Mouse (Mus musculus) MEL (cell line): ENCODE measurements around the gene Zfp141.

ENCODE experiments used
- BHLHE40 ChIP-seq: IDR thresholded peaks from 2 replicates; pipeline ENCODE4 v1.6.1; 2012; ENCODE audit warnings: low read depth, mild to moderate bottlenecking, inconsistent platforms, low read length, improper control_type of control experiment, borderline replicate concordance
- CHD2 ChIP-seq: IDR thresholded peaks from 2 replicates; pipeline ENCODE4 v1.6.1; 2011; ENCODE audit warnings: low read length, improper control_type of control experiment
- CTCF ChIP-seq, 3 experiments: IDR thresholded peaks in 2 of 3; conservative IDR thresholded peaks in 1 of 3; 2 replicates each; pipeline ENCODE4 v1.5.1; 2011 to 2012; ENCODE audit warnings: low read length in 3 of 3, low read depth in 2 of 3, mild to moderate bottlenecking in 2 of 3, improper control_type of control experiment in 1 of 3, inconsistent platforms in 1 of 3, mixed read lengths in 1 of 3, moderate library complexity in 1 of 3; ENCODE audit not compliant: control insufficient read depth in 1 of 3, insufficient read depth in 1 of 3, poor library complexity in 1 of 3, severe bottlenecking in 1 of 3
- MAFK ChIP-seq: IDR thresholded peaks from 2 replicates; pipeline ENCODE4 v1.6.1; 2011; ENCODE audit warnings: low read depth, mild to moderate bottlenecking, low read length, improper control_type of control experiment, borderline replicate concordance
- NRF1 ChIP-seq: IDR thresholded peaks from 2 replicates; pipeline ENCODE4 v1.6.1; 2014; ENCODE audit warnings: low read depth, mild to moderate bottlenecking, inconsistent platforms, low read length, improper control_type of control experiment, moderate library complexity; ENCODE audit not compliant: poor library complexity, insufficient read depth, severe bottlenecking
- POLR2A ChIP-seq, 2 experiments: IDR thresholded peaks; 2 replicates each; pipeline ENCODE4 v1.6.1; 2011 to 2012; ENCODE audit warnings: low read length in 2 of 2, mild to moderate bottlenecking in 2 of 2, control low read depth in 1 of 2, improper control_type of control experiment in 1 of 2, low read depth in 1 of 2, moderate library complexity in 1 of 2; ENCODE audit not compliant: control insufficient read depth in 1 of 2, insufficient read depth in 1 of 2, poor library complexity in 1 of 2
- POLR2AphosphoS5 ChIP-seq: IDR thresholded peaks from 2 replicates; pipeline ENCODE4 v1.6.1; 2012; ENCODE audit warnings: low read depth, borderline replicate concordance, mild to moderate bottlenecking, inconsistent platforms, low read length, moderate library complexity, mixed read lengths
- SIN3A ChIP-seq: IDR thresholded peaks from 2 replicates; pipeline ENCODE4 v1.6.1; 2012; ENCODE audit warnings: low read length, improper control_type of control experiment, inconsistent platforms
- SMC3 ChIP-seq: IDR thresholded peaks from 2 replicates; pipeline ENCODE4 v1.6.1; 2011; ENCODE audit warnings: low read depth, low read length, improper control_type of control experiment
- UBTF ChIP-seq: IDR thresholded peaks from 2 replicates; pipeline ENCODE4 v1.6.1; 2012; ENCODE audit warnings: low read depth, mild to moderate bottlenecking, inconsistent platforms, low read length, improper control_type of control experiment, moderate library complexity, borderline replicate concordance; ENCODE audit not compliant: insufficient read depth
- ZKSCAN1 ChIP-seq: IDR thresholded peaks from 2 replicates; pipeline ENCODE4 v1.6.1; 2012; ENCODE audit warnings: low read depth, mild to moderate bottlenecking, inconsistent platforms, low read length, improper control_type of control experiment, moderate library complexity
- ZMIZ1 ChIP-seq: IDR thresholded peaks from 2 replicates; pipeline ENCODE4 v1.6.1; 2012; ENCODE audit warnings: low read depth, mild to moderate bottlenecking, inconsistent platforms, low read length, improper control_type of control experiment, moderate library complexity

DNA sequence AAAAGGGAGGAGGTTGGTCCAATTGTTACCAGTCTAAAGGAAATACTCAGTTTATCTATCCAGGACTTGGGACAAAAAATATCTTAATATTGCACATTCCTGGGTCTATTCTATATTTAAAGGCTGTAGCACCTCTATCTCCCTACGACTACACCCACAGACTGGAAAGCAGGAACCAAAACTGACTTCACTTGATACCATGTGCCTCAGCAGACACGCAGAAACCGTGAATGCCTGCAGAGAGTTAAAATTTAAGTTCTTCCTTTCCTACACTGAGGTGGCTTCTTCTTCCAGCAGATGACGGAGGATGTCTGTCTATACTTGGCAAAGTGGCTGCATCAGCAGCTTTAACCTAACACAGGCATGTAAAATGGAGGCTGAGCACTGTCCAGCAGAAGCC is 15.2 kb downstream of the Zfp141 start:
- TF ChIP-seq NRF1 (no peak), MAFK (no peak), CHD2 (no peak), UBTF (no peak), POLR2A (IDR thresholded peaks at IDR 0.05; ENCODE audit: control insufficient read depth in 1 of 2, insufficient read depth in 1 of 2, low read depth in 1 of 2, low read length in 2 of 2, poor library complexity in 1 of 2) (no peak), SMC3 (no peak), SIN3A (no peak), ZKSCAN1 (no peak), CTCF (IDR thresholded peaks at IDR 0.05 in 2 of 3, conservative IDR thresholded peaks at IDR 0.05 in 1 of 3; ENCODE audit: control insufficient read depth in 1 of 3, insufficient read depth in 1 of 3, low read depth in 2 of 3, low read length in 3 of 3, poor library complexity in 1 of 3, severe bottlenecking in 1 of 3) (no peak), BHLHE40 (no peak), ZMIZ1 (no peak), POLR2AphosphoS5 (no peak)
